Mouse (Mus musculus): Measurements from ENCODE around the gene Atxn7l1.

DNA sequence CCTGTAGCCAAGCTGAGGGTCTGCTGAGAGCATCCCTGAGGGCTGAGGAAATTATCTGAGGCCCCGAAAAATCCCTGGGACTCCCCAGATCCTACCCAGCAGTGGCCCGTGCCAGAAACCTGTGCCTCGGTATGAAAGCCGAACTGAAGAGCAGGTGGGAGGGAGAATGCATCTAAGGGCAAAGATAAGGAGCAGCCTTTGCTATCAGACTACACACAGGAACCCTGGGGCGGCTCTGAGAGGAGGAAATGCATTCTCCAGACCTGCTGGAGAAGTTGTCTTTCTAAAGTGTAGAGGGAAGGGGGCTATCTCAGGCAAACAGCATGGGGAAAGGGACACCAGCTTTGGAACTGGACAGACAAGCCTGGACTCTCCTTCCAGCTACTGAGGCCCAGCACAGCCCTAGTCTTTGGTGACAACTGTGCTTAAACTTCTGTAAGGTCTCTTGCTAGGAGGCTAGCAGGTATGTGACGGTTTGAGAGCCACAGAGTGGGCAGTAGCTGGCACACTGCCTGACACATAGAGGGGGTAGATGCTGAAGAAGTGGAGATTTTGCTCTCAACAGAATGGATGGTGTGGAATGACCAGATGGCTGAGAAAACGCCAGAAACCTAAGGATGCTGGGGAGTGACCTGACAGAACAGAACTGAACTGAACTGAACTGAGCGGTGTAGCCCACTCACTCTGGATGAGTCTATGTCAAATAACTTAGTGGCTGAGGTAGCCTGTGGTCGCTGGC lies 170.5 kb downstream of the Atxn7l1 start:
- no peak for TF ChIP-seq CTCF (IDR thresholded peaks at IDR 0.05; ENCODE audit: extremely low read depth, insufficient read depth, insufficient read length, insufficient replicate concordance)
- no peak for TF ChIP-seq POLR2A (IDR thresholded peaks at IDR 0.05; ENCODE audit: low read depth, low read length)

Data from spleen, adult 2 months (tissue).